Mouse (Mus musculus) kidney, postnatal 14 days (tissue): ENCODE data around the gene Gm5089.

ENCODE experiments used
- DNase-seq: peaks from one replicate; pipeline ENCODE4 v3.0.0; 2022; ENCODE audit warnings: mixed read lengths

Gm5089 gene

DNA sequence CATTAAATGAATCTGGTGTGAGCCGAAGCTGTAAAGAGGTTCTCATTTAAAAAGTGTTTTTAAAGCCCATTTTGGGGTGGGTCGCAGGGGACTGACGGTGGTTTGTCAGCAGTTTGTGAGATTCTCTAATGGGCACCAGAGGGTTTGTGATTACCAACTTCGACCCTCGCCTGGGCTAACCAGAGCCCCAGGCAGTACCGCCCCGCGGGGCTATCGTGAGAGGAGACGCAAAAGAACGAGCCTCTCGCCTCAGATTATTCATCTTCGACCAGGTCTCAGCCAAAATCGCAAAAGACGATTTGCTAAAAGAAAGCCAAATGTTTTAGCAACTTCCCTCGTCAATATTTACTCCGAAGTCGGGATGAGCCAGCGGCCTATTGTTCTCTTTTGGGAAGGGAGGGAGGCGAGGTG is 26.4 kb upstream of the Gm5089 start:
- no peak for DNase-seq

GRCm38 (mm10) chr14:122476822-122477215 is 25.9 kb upstream of the Gm5089 start:
- DNase-seq, result no peak

DNA sequence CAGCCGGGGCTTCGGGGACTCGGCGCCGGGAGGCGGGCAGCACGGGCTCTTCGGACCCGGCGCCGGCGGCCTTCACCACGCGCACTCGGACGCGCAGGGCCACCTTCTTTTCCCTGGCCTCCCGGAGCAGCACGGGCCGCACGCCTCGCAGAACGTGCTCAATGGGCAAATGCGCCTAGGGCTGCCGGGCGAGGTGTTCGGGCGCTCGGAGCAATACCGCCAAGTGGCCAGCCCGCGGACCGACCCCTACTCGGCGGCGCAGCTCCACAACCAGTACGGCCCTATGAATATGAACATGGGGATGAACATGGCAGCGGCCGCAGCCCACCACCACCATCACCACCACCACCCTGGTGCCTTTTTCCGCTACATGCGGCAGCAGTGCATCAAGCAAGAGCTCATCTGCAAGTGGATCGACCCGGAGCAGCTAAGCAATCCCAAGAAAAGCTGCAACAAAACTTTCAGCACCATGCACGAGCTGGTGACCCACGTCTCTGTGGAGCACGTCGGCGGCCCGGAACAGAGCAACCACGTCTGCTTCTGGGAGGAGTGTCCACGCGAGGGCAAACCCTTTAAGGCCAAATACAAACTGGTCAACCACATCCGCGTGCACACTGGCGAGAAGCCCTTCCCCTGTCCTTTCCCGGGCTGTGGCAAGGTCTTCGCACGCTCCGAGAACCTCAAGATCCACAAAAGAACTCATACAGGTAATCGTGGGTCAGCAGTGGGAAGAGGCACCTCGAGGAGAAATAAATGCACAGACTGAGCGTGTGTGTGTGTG is 25.3 kb upstream of the Gm5089 start:
- DNase-seq, result no peak

- DNase-seq, result no peak
These were observed 24.7 kb upstream of the Gm5089 start for GRCm38 (mm10) chr14:122475557-122476040.

GRCm38 (mm10) chr14:122474891-122475556 is 24.1 kb upstream of the Gm5089 start, which contains the start of gene Zic2:
Zic2 (plus strand) TSS chr14:122475435.
- no peak for DNase-seq

DNA sequence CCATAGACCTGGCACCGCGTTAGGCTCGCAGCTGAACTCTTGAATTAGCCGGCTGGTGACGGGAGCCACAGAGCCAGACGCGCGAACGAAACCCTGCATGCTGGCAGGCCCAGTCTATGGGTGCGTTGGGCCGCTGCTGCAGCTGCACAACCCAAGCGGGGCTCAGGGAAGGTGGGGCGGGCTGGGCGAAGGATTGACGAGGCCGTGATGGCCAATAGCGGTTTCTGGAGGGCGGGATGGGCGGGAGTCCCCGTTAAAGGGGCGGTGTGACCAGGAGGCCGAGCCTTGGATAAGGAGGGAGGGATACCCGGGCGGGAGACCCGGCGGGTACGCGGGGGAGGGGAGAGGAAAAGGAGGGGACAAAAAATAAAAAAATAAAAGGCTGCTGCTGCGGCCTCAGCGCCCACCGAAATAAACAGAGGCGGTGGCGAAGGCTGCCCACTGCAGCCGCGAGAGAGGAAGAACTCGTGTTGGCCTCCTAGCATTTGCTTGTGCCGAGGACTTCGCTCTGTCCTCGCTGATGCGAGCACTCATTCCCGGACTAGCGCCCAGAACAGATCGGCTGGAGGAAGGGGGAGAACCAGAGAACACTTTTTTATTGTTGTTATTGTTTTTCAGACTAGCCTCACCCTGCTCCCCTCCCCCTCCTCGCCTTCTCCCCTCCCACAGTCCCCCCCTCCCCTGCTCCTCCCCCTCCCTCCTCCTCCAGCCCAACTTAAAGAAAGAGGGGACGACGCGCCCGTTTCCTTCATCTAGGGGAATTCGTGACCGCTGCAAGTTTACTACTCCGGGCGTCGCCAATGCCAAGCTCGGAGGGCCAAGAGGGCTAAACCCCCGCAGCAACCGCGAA is 23.4 kb upstream of the Gm5089 start:
- no peak for DNase-seq

GRCm38 (mm10) chr14:122473211-122473751 is 22.4 kb upstream of the Gm5089 start:
- no peak for DNase-seq

GRCm38 (mm10) chr14:122472647-122473046 is 21.7 kb upstream of the Gm5089 start:
- no peak for DNase-seq

GRCm38 (mm10) chr14:122472161-122472560 is 21.2 kb upstream of the Gm5089 start:
- no peak for DNase-seq

GRCm38 (mm10) chr14:122471449-122472085 is 20.7 kb upstream of the Gm5089 start:
- DNase-seq, result no peak

DNA sequence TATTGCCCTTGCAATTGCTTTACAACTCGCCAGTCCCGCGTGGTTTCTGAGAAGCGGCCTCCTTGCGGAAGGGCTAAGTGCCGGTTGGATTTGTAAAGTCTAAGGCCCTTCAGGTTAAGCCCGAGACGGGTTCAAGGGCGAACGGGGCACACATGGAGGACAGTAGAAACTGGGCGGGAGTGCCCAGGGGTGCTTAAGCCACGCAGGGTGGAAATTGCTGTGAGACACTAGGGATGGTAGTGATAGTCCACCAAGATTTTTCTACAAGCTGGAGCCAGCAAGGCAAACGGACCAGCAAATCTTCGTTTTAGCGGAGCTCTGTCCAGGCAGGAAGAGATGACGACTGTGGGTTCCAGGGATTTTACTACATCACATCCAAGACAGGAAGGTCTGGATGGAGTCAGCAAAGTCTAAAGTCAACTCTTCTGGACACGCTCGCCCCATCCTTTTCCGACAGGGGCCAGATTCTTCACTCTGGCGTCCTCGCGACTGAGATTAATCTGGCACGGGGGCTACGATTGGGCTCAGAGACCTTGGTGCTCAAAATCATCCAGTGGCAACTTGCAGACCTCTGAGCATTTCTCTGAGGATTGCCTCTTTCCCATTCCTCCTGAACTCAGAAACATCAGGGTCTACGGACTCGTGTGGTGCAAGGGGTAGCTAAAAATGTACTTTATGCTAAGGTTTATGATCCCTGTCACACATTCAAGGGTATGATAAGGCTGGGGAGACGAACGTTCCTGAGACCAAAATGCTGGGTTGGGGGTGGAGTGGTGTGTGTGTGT is 18.2 kb upstream of the Gm5089 start:
- DNase-seq, result no peak

DNA sequence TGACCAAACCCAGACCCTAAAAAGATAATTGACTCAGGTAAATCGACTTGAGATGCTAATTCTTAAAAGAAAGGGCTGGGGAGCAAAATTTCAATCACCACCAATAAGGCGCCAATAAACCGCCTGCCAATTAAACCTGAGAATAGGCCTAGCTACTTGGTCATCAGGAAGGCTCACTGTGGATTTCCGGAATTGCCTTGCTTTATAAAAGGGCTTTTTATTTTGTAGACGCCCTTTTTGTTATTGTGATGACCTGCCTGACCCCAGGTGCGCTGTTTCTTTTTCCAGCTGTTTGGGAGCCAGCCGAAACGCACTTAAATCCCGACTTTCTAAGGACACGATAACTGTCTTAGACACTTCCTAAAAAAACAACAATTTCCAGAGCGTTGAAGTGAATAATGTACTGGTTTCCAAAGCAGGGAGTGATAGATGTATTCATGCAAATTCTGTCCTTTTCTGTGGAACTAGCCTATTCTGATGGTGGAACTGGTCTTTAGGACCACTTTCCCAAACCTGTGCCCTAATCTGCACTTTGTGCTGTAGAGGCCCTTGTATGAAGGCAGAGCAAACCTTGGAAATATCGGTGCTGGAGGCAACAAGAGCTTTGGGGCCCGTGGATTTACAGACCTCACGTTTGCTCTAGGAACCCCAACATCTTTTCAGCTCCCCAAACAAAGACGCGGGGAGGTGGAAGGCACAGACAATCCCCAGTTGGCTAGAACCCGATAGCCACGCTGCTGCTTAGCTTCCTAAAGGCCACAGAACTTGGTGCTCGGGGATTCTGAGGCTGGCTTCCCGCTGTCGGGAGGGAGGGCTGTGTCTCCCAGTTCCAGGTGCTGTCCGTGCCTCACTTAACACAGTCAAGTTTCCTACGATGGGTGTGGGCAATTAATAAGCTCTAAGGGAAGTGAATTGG is 17.3 kb upstream of the Gm5089 start:
- DNase-seq, result no peak

- no peak for DNase-seq
These were observed 15.9 kb upstream of the Gm5089 start for GRCm38 (mm10) chr14:122466756-122467362.

DNA sequence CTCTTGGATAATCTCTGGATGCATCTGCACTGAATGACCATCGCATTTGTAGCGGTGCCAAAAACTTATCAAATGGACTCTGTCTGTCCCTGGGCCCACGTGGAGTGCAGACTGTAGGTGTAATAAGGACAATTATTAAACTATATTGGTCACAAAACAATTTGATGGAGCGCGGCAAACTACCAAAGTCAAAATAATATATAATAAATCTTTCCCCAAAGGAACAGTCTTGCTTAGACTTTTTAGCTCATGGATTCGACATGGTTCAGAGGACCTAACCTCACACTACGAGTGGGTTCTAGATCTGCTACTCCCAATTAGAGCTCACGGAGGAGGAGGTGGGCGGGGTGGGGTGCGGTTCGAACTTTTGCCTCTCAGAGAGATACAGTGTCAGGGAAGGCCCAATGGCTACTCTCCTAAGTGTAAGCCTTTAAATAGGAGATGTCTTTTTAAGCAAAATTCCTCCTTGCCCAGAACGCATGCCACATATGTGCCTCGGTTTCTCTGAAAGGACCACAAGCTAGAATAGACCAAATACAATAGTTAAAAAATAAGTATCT is 15.1 kb upstream of the Gm5089 start:
- no peak for DNase-seq

GRCm38 (mm10) chr14:122464763-122465741 is 14.1 kb upstream of the Gm5089 start, which contains the start of gene Zic5:
Zic5 (minus strand) TSS chr14:122465677.
- DNase-seq, result no peak

GRCm38 (mm10) chr14:122464351-122464762 is 13.4 kb upstream of the Gm5089 start:
- DNase-seq, result no peak

DNA sequence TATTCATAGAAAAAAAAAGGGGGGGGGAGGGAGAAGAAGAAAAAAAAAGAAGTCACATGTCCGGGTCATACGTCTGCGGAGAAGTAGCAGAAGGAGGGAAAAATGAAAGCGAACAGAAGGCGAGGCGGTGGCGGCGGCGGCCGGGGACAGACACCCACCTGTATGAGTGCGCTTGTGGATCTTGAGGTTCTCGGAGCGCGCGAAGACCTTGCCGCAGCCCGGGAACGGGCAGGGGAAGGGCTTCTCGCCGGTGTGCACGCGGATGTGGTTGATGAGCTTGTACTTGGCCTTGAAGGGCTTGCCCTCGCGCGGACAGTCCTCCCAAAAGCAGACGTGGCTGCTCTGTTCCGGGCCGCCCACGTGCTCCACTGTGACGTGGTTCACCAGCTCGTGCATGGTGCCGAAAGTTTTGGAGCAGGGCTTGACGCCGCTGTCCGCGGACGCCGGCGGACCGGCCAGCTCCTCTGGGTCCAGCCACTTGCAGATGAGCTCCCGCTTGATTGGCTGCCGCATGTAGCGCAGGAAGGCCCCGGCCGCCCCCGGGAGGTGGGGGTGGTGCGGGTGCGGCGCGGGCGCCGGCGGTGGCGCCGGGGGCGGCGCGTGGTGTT is 12.9 kb upstream of the Gm5089 start:
- DNase-seq, result peak; percentile 58
